Mouse (Mus musculus): ENCODE results near the gene Vtn. TPM values are rescaled to one million over a fixed set of nuclear protein-coding genes. Genes with fewer than 3 reads are reported as not detected.
A peak's percentile ranks its signal among the peaks of the same experiment; 100 is the strongest.

Gene Vtn
- polyA plus RNA-seq, 1 experiment from 2014 or later: 0.85 TPM

DNA sequence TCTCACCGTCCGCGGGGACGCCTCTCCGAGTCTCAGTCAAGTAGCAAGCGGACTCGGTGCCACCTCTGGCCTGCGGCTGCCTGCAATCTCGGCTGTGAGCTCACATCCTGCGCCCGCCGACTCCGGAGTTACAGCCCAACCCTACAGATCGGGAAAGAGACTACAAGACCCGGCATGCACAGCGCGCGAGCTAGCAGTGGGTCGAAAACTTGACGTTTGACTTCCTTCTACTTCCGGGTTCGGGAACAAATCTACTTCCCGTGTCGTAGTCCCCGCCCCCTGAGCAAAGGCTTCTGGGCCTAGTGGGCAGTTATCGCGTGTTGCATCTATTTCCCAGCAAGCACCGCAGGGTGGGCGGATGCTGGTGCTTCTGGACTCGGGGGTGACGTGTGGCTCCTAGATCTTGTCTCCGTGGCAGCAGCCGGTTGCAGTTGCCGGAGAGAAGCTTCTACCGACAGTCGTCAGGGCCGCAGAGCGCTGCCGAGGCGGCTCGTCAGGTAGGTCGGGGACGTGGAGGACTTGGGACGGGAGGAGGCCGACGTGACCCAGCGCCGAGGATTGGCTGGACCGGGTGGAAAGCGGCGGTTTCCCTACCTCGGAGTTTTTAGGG lies 37.3 kb downstream of the Vtn start, which contains the start of the genes Tnfaip1 and Ift20:
Gene Tnfaip1 (minus strand): TSS at position 253 of the 610 bp plus-strand sequence.
Gene Ift20 (plus strand): TSS at position 282 of the 610 bp plus-strand sequence.
- TF ChIP-seq CTCF (IDR thresholded peaks at IDR 0.05; ENCODE audit: low read depth): no peak
- Histone ChIP-seq H3K9ac (ENCODE audit: low read depth, low read length) (peak within 1 kb of the TSS; percentile 87), H3K4me1 (replicated peaks; ENCODE audit: control insufficient read depth, insufficient read depth, low read length) (peaks cover 12% of the 10 kb centered on the region), H3K27ac (ENCODE audit: low read depth, low read length) (peak within 1 kb of the TSS; percentile 97), H3K4me3 (ENCODE audit: low read depth, low read length) (peak within 1 kb of the TSS; percentile 85), H3K4me2 (replicated peaks; ENCODE audit: low read depth) (peak within 1 kb of the TSS; percentile 83), H3K9me3 (ENCODE audit: control insufficient read depth) (no peaks in the 10 kb centered on the region), H3K36me3 (ENCODE audit: control insufficient read depth, insufficient read depth) (peaks cover 34% of the 10 kb centered on the region), H3K27me3 (replicated peaks; ENCODE audit: control insufficient read depth, insufficient read depth, low read length) (no peaks in the 10 kb centered on the region)
- under 1% methylated on average over 52 of the region's 52 CpGs for WGBS
- peak; percentile 93 for ATAC-seq

DNA sequence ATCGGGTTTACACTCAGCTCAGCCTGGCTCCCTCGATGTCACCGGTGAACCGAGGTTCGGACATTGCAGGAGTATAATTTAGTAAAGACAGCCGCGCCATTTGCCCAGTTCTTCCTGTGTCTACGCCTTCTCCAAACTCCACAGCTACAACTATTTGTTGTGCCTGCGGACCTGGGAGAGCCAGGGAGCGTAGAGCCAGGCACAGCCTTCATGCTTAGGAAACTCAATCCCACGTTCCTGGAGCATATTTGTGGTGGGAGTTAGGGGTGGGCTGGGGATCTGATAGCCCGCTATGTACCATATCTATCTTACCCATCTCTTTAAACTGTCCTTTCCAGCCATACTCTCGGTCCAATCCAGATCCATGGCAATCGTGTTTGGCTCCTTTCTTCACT lies 37.8 kb downstream of the Vtn start:
- peak overlapping the region; percentile 87 for H3K9ac ChIP-seq (ENCODE audit: low read depth, low read length)
- peak overlapping the region; percentile 97 for H3K27ac ChIP-seq (ENCODE audit: low read depth, low read length)
- no peaks in the 10 kb centered on the region for H3K9me3 ChIP-seq (ENCODE audit: control insufficient read depth)
- H3K4me2 ChIP-seq (replicated peaks; ENCODE audit: low read depth): peak overlapping the region; percentile 83
- H3K4me1 ChIP-seq (replicated peaks; ENCODE audit: control insufficient read depth, insufficient read depth, low read length): peaks cover 12% of the 10 kb centered on the region
- WGBS: 1% methylated on average over 14 of the region's 14 CpGs
- H3K27me3 ChIP-seq (replicated peaks; ENCODE audit: control insufficient read depth, insufficient read depth, low read length): no peaks in the 10 kb centered on the region
- peak overlapping the region; percentile 85 for H3K4me3 ChIP-seq (ENCODE audit: low read depth, low read length)
- ATAC-seq: 0 out of 2 replicates have a peak, but pooled peaks have one; percentile 0
- H3K36me3 ChIP-seq (ENCODE audit: control insufficient read depth, insufficient read depth): peaks cover 32% of the 10 kb centered on the region
- no peak for TF ChIP-seq CTCF (IDR thresholded peaks at IDR 0.05; ENCODE audit: low read depth)

DNA sequence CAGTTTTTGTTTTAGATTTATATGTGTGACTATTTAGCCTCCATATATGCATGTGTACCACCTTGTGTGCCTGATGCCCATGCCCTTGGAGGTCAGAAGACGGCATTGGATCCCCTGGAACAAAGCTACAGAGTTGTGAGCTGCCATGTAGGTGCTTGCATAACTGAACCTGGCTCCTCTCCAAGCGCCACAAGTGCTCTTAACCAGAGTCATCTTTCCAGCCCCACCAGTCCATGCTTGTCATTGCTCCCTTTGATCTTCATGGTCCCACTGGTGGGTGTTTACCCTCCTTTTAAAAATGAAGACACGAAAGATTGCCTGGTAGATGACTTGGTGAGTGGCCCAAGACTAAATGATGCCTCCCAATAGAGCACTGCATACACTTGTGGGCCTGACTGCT lies 41.5 kb downstream of the Vtn start:
- no peak for ATAC-seq
- Histone ChIP-seq H3K4me1 (replicated peaks; ENCODE audit: control insufficient read depth, insufficient read depth, low read length) (peaks cover 4% of the 10 kb centered on the region), H3K27ac (ENCODE audit: low read depth, low read length) (no peak overlapping the region), H3K4me3 (ENCODE audit: low read depth, low read length) (no peak overlapping the region), H3K36me3 (ENCODE audit: control insufficient read depth, insufficient read depth) (peaks cover 38% of the 10 kb centered on the region), H3K9ac (ENCODE audit: low read depth, low read length) (no peak overlapping the region), H3K27me3 (replicated peaks; ENCODE audit: control insufficient read depth, insufficient read depth, low read length) (no peaks in the 10 kb centered on the region), H3K4me2 (replicated peaks; ENCODE audit: low read depth) (no peak overlapping the region), H3K9me3 (ENCODE audit: control insufficient read depth) (no peaks in the 10 kb centered on the region)
- 87% methylated on average over 3 of the region's 3 CpGs for WGBS
- TF ChIP-seq CTCF (IDR thresholded peaks at IDR 0.05; ENCODE audit: low read depth): no peak

DNA sequence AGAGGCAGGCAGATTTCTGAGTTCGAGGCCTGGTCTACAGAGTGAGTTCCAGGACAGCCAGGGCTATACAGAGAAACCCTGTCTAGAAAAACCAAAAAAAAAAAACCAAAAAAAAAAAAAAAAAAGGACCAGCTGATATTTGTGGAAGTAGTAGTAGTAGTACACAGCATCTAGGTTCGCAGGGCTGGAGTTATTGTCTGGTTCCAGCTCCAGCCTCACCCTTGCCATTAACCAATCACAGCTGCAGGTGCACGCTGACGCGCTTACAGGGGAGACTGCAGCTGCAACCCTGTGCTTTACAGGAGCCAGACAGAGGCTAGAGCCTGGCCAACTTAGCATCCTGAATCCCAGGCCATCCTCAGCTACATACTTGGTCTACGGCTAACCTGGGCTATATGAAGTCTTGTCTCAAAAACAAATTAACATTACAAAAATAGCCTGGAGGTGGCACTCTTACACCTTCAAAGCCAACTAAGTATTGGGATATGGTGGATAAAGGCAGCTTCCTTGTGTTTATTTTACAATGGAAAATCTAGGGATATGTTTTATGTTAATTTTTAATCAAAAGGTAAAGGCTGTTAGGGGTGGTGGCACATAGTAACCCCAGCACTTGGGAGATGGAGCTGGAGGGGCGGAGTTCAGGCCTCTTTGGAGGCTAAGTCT lies 45.7 kb downstream of the Vtn start:
- Histone ChIP-seq H3K9me3 (ENCODE audit: control insufficient read depth) (no peaks in the 10 kb centered on the region), H3K27me3 (replicated peaks; ENCODE audit: control insufficient read depth, insufficient read depth, low read length) (no peaks in the 10 kb centered on the region), H3K4me2 (replicated peaks; ENCODE audit: low read depth) (no peak overlapping the region), H3K9ac (ENCODE audit: low read depth, low read length) (no peak overlapping the region), H3K4me3 (ENCODE audit: low read depth, low read length) (no peak overlapping the region), H3K27ac (ENCODE audit: low read depth, low read length) (no peak overlapping the region), H3K4me1 (replicated peaks; ENCODE audit: control insufficient read depth, insufficient read depth, low read length) (no peaks in the 10 kb centered on the region), H3K36me3 (ENCODE audit: control insufficient read depth, insufficient read depth) (peaks cover 32% of the 10 kb centered on the region)
- no peak for ATAC-seq
- WGBS: 92% methylated on average over 7 of the region's 7 CpGs
- TF ChIP-seq CTCF (IDR thresholded peaks at IDR 0.05; ENCODE audit: low read depth): peak; percentile 45

DNA sequence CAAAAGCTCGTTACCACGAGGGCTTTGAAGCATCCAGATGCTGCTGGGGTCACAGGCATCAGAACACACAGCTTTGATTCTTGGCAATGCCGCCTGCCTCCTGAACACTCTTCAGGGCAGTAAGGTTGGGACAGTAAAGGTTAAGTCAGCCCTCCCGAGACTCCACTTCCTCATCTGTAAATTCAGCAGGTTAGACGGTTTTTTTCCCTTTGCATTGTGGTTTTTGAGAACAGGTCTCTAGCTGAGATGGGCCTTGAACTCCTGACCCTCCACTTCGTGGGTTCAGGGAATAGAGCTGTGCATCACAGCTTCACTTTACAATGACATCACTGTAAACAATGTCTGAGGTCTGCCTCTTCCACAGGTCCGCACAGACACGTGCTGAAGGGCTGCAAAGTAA lies 46.3 kb downstream of the Vtn start:
- WGBS: 39% methylated on average over 8 of the region's 8 CpGs
- Histone ChIP-seq H3K27me3 (replicated peaks; ENCODE audit: control insufficient read depth, insufficient read depth, low read length) (no peaks in the 10 kb centered on the region), H3K4me1 (replicated peaks; ENCODE audit: control insufficient read depth, insufficient read depth, low read length) (no peaks in the 10 kb centered on the region), H3K4me3 (ENCODE audit: low read depth, low read length) (no peak overlapping the region), H3K9me3 (ENCODE audit: control insufficient read depth) (no peaks in the 10 kb centered on the region), H3K9ac (ENCODE audit: low read depth, low read length) (no peak overlapping the region), H3K36me3 (ENCODE audit: control insufficient read depth, insufficient read depth) (peaks cover 26% of the 10 kb centered on the region), H3K4me2 (replicated peaks; ENCODE audit: low read depth) (no peak overlapping the region), H3K27ac (ENCODE audit: low read depth, low read length) (no peak overlapping the region)
- TF ChIP-seq CTCF (IDR thresholded peaks at IDR 0.05; ENCODE audit: low read depth): no peak
- ATAC-seq: no peak

DNA sequence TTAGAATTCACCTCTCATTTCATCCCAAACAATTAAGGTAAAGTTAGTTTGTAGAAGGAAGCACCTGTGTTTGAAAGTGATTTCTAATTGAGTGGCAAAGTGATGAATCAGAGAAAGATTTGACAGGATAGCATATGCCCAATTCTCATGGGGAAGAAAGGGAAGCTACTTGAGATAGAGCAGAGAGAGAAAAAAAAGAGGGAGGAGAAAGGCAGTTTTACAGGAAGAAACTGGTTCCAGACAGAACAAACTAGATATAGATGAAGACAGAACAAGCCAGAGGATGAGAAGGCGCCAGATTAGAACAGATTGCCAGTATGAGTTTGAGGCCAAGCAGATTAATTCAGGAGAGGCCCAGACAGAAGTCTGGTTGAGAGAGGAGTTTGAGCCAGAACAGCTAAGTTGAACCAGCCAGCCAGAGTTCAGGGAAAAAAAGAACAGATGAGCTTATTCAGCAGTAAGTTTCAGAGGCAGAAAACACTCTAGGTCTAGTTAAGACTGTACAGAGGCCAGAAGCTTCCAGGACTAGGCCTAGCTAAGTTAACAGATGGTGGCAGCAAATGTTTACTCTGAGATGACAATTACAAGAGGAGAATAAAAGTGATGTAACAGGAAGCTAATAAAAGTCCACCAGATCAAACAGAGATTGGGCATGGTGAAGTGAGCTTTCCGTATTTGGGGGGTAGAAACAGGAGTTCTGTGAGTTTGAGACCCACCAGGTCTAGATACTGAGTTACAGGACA lies 49.0 kb downstream of the Vtn start:
- peak overlapping the region; percentile 84 for H3K4me2 ChIP-seq (replicated peaks; ENCODE audit: low read depth)
- peaks cover 12% of the 10 kb centered on the region for H3K36me3 ChIP-seq (ENCODE audit: control insufficient read depth, insufficient read depth)
- H3K27me3 ChIP-seq (replicated peaks; ENCODE audit: control insufficient read depth, insufficient read depth, low read length): no peaks in the 10 kb centered on the region
- TF ChIP-seq CTCF (IDR thresholded peaks at IDR 0.05; ENCODE audit: low read depth): no peak
- 58% methylated on average over 2 of the region's 2 CpGs for WGBS
- H3K9me3 ChIP-seq (ENCODE audit: control insufficient read depth): no peaks in the 10 kb centered on the region
- 0 out of 2 replicates have a peak, but pooled peaks cover 3% of the 10 kb centered on the region for H3K4me1 ChIP-seq (replicated peaks; ENCODE audit: control insufficient read depth, insufficient read depth, low read length)
- H3K4me3 ChIP-seq (ENCODE audit: low read depth, low read length): no peak overlapping the region
- peak overlapping the region; percentile 54 for H3K27ac ChIP-seq (ENCODE audit: low read depth, low read length)
- H3K9ac ChIP-seq (ENCODE audit: low read depth, low read length): no peak overlapping the region
- ATAC-seq: no peak

All from intestine, postnatal 0 days (tissue).